Mouse (Mus musculus) lung, postnatal 0 days (tissue): ENCODE measurements around the gene Prss43.

Experiments
- CTCF ChIP-seq: IDR thresholded peaks from 2 replicates; pipeline ENCODE4 v1.5.1; 2016; ENCODE audit warnings: antibody characterized with exemption, mild to moderate bottlenecking
- EP300 ChIP-seq: IDR thresholded peaks from 2 replicates; pipeline ENCODE4 v1.6.1; 2016; ENCODE audit warnings: antibody characterized with exemption, mild to moderate bottlenecking, control low read depth

GRCm38 (mm10) chr9:110879191-110879920 lies 52.9 kb downstream of the Prss43 start, which contains the start of gene Als2cl:
- peak; percentile 10; the same call in 1 of the 2 replicates for TF ChIP-seq CTCF
- TF ChIP-seq EP300, result no peak
